Mouse (Mus musculus): ENCODE data around the gene Eci1. TPM values are rescaled to one million over a fixed set of nuclear protein-coding genes. Genes with fewer than 3 reads are reported as not detected.
A peak's percentile ranks its signal among the peaks of the same experiment; 100 is the strongest.

Gene Eci1
- total and polyA plus RNA-seq, 2 experiments from 2014 or later: 26.6 to 31.0 TPM

DNA sequence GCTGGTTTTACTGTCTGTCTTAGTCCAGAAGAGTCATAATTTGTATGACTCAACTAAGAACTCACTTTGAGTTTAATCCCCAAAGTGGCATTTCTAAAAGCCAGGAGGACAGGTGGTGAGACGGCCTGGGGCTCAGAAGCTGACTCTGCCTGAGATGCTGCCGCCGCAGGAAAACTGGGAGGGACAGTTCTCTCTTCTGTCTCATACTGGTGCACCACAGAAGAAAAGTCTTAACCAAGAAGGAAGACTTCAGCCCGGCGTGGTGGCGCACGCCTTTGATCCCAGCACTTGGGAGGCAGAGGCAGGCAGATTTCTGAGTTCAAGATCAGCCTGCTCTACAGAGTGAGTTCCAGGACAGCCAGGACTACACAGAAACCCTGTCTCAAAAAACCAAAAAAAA lies 536 bp upstream of the Eci1 start:
- no peaks in the 10 kb centered on the region for H3K4me1 ChIP-seq (ENCODE audit: insufficient read depth, low read length)
- H3K9me3 ChIP-seq (ENCODE audit: low read length): no peaks in the 10 kb centered on the region
- ATAC-seq (ENCODE audit: low FRiP score) (no peak), DNase-seq (ENCODE audit: low spot score) (no peak)
- H3K27ac ChIP-seq (ENCODE audit: low read depth, low read length): no peak overlapping the region
- peaks cover 32% of the 10 kb centered on the region for H3K36me3 ChIP-seq (ENCODE audit: insufficient read depth, low read length)
- H3K9ac ChIP-seq (replicated peaks; ENCODE audit: low read length, poor library complexity, severe bottlenecking): no peak overlapping the region
- H3K4me3 ChIP-seq (ENCODE audit: low read depth, low read length): no peak overlapping the region
- H3K27me3 ChIP-seq (ENCODE audit: insufficient read depth, low read length): no peaks in the 10 kb centered on the region
- no peak for TF ChIP-seq CTCF (IDR thresholded peaks at IDR 0.05)
- 90% methylated on average over 7 of the region's 7 CpGs for WGBS
- no peak overlapping the region for H3K4me2 ChIP-seq (ENCODE audit: low read depth, low read length, poor library complexity, severe bottlenecking)

DNA sequence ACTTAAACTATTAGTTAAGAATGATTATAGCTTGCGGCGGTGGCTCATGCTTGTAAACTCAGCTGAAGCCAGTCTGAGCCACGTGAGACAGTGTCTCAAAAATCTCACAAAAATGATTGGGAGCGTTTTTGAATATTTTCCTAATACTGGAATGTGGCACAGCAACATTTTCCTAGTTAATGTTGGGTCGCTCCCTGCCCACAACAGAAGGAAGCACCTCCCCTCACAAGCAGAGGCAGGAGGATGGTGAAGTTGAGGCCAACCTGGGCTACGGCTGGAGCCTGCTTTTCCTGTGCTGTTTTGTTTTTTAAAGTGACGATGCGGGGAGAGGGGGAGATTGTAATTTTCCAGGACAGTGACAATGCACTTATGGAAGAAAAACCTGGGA lies 723 bp downstream of the Eci1 start:
- ATAC-seq (ENCODE audit: low FRiP score): no peak
- WGBS: 7% methylated on average over 8 of the region's 8 CpGs
- Histone ChIP-seq H3K27ac (ENCODE audit: low read depth, low read length) (peak overlapping the region; percentile 87), H3K4me3 (ENCODE audit: low read depth, low read length) (peak overlapping the region; percentile 51), H3K36me3 (ENCODE audit: insufficient read depth, low read length) (peaks cover 22% of the 10 kb centered on the region), H3K4me1 (ENCODE audit: insufficient read depth, low read length) (no peaks in the 10 kb centered on the region), H3K9ac (replicated peaks; ENCODE audit: low read length, poor library complexity, severe bottlenecking) (peak overlapping the region; percentile 68; the same call in 1 of the 2 replicates), H3K27me3 (ENCODE audit: insufficient read depth, low read length) (no peaks in the 10 kb centered on the region), H3K4me2 (ENCODE audit: low read depth, low read length, poor library complexity, severe bottlenecking) (peak overlapping the region; percentile 72), H3K9me3 (ENCODE audit: low read length) (no peaks in the 10 kb centered on the region)
- no peak for TF ChIP-seq CTCF (IDR thresholded peaks at IDR 0.05)
- DNase-seq (ENCODE audit: low spot score): peak; percentile 7

DNA sequence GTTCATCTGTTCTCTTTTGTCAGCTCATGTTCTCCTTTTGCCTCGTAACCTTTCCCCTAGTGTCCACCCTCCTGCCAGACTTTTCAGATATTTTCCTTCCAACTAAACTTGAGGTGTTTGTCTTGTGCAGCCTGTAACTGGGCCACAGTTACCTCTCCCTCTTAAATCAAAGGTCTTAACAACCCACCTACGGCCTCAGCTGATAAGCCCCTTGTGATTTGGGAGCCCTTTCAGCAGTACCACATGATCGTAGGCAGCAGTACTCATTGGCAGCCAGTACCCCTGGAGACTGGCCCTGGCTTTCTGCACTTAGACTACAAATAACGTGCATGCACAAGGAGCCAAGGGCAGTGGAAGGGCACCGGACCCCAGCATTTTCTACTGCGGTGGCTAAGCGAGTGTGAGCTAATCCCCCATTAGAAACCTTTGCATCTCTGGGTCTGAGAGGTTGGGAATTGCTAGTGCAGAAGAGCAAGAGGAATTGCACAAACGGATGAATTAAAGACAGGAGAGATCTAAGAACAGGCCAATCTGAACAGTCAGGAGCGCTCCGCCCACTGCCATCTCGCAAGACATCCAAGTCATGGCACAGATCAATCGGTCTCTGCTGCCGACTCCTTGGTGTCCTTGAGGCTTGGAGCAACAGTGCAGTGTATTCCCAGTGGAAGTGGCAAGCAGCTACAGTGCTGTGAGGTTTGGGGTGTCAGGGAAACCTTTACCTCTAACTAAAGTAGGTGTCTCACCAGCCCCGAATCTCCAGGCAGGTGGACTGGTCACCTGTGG lies 3.0 kb downstream of the Eci1 start:
- no peak overlapping the region for H3K4me2 ChIP-seq (ENCODE audit: low read depth, low read length, poor library complexity, severe bottlenecking)
- no peaks in the 10 kb centered on the region for H3K9me3 ChIP-seq (ENCODE audit: low read length)
- 69% methylated on average over 14 of the region's 14 CpGs for WGBS
- no peak for TF ChIP-seq CTCF (IDR thresholded peaks at IDR 0.05)
- peaks cover 3% of the 10 kb centered on the region; the same call in 1 of the 2 replicates for H3K36me3 ChIP-seq (ENCODE audit: insufficient read depth, low read length)
- H3K4me3 ChIP-seq (ENCODE audit: low read depth, low read length): no peak overlapping the region
- no peak overlapping the region for H3K9ac ChIP-seq (replicated peaks; ENCODE audit: low read length, poor library complexity, severe bottlenecking)
- DNase-seq (ENCODE audit: low spot score) (peak; percentile 50), ATAC-seq (ENCODE audit: low FRiP score) (no peak)
- H3K4me1 ChIP-seq (ENCODE audit: insufficient read depth, low read length): no peaks in the 10 kb centered on the region
- no peak overlapping the region for H3K27ac ChIP-seq (ENCODE audit: low read depth, low read length)
- H3K27me3 ChIP-seq (ENCODE audit: insufficient read depth, low read length): no peaks in the 10 kb centered on the region

DNA sequence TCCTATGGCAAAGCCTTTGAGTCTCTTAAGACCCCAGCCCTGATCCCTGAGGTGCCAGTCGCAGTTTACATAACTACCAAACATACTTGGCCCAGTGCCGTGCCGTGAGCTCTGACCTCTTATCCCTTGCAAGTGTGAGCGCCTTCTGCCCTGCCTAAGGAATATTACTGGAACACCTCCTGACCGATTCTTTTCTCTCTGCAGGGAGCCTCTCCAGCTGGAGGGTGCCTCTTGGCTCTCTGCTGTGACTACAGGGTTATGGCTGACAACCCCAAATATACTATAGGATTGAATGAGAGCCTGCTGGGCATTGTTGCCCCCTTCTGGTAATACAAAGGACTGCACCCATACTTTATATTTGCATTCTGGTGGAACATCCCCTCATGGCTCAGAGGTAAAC lies 10.6 kb downstream of the Eci1 start:
- Histone ChIP-seq H3K27ac (ENCODE audit: low read depth, low read length) (no peak overlapping the region), H3K27me3 (ENCODE audit: insufficient read depth, low read length) (no peaks in the 10 kb centered on the region), H3K9me3 (ENCODE audit: low read length) (no peaks in the 10 kb centered on the region), H3K4me3 (ENCODE audit: low read depth, low read length) (no peak overlapping the region), H3K4me2 (ENCODE audit: low read depth, low read length, poor library complexity, severe bottlenecking) (no peak overlapping the region), H3K36me3 (ENCODE audit: insufficient read depth, low read length) (peaks cover 34% of the 10 kb centered on the region), H3K4me1 (ENCODE audit: insufficient read depth, low read length) (no peaks in the 10 kb centered on the region), H3K9ac (replicated peaks; ENCODE audit: low read length, poor library complexity, severe bottlenecking) (no peak overlapping the region)
- peak; percentile 88 for TF ChIP-seq CTCF (IDR thresholded peaks at IDR 0.05)
- ATAC-seq (ENCODE audit: low FRiP score) (peak; percentile 33; the same call in 1 of the 2 replicates), DNase-seq (ENCODE audit: low spot score) (peak; percentile 40)
- WGBS: 74% methylated on average over 5 of the region's 5 CpGs

DNA sequence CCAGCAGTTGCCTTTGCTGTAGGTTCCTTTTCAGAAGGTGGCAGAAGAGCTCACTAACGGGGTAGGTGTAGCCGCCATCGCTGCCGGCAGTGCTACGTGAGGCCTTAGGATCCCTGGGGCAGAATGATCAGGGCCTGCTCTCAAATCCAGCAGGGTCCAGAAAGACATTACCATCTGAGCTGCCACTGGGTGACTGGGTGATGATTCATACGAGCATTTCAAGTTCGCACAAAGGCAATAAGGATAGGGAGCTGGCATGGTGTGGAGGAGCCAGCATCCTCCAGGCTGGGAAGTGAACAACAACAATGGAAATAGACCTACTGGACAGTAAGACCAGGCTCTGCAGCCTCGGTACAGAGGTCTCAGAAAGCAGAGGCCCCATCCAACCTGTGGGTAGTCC lies 13.9 kb downstream of the Eci1 start:
- H3K9ac ChIP-seq (replicated peaks; ENCODE audit: low read length, poor library complexity, severe bottlenecking): no peak overlapping the region
- no peak overlapping the region for H3K4me2 ChIP-seq (ENCODE audit: low read depth, low read length, poor library complexity, severe bottlenecking)
- no peaks in the 10 kb centered on the region for H3K4me1 ChIP-seq (ENCODE audit: insufficient read depth, low read length)
- H3K27me3 ChIP-seq (ENCODE audit: insufficient read depth, low read length): no peaks in the 10 kb centered on the region
- ATAC-seq (ENCODE audit: low FRiP score): no peak
- TF ChIP-seq CTCF (IDR thresholded peaks at IDR 0.05): no peak
- H3K4me3 ChIP-seq (ENCODE audit: low read depth, low read length): no peak overlapping the region
- H3K27ac ChIP-seq (ENCODE audit: low read depth, low read length): no peak overlapping the region
- peaks cover 66% of the 10 kb centered on the region for H3K36me3 ChIP-seq (ENCODE audit: insufficient read depth, low read length)
- H3K9me3 ChIP-seq (ENCODE audit: low read length): no peaks in the 10 kb centered on the region
- 90% methylated on average over 8 of the region's 8 CpGs for WGBS
- no peak for DNase-seq (ENCODE audit: low spot score)

DNA sequence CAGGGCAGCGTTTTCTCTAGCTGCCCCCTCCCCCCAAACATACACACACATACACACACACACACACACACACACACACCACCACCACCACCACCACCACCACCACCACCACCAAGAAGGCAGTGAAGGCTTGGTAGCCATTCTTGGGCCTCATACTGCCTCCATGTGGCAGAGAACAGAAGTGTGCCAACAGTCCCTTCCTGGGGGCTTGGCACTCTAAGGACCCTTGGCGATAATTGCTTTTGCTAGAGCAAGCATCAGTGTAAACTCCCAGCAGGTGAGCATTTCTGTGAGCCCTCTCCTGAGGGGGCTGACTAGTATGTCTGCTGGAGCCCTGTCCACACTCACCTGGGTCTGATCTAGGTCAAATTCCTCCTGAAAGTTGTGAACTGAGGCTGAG lies 14.7 kb downstream of the Eci1 start:
- 41% methylated on average over 2 of the region's 2 CpGs for WGBS
- no peaks in the 10 kb centered on the region for H3K4me1 ChIP-seq (ENCODE audit: insufficient read depth, low read length)
- H3K27me3 ChIP-seq (ENCODE audit: insufficient read depth, low read length): no peaks in the 10 kb centered on the region
- no peak overlapping the region for H3K4me3 ChIP-seq (ENCODE audit: low read depth, low read length)
- no peaks in the 10 kb centered on the region for H3K9me3 ChIP-seq (ENCODE audit: low read length)
- H3K4me2 ChIP-seq (ENCODE audit: low read depth, low read length, poor library complexity, severe bottlenecking): no peak overlapping the region
- no peak overlapping the region for H3K27ac ChIP-seq (ENCODE audit: low read depth, low read length)
- DNase-seq (ENCODE audit: low spot score): peak; percentile 31
- TF ChIP-seq CTCF (IDR thresholded peaks at IDR 0.05): peak; percentile 60
- no peak for ATAC-seq (ENCODE audit: low FRiP score)
- no peak overlapping the region for H3K9ac ChIP-seq (replicated peaks; ENCODE audit: low read length, poor library complexity, severe bottlenecking)
- H3K36me3 ChIP-seq (ENCODE audit: insufficient read depth, low read length): peaks cover 74% of the 10 kb centered on the region
